Mouse (Mus musculus): ENCODE measurements around the gene Kcnn1.
"Not testable (repeated sequence)": the region's sequence is repeated elsewhere in the genome, so short reads cannot be mapped to it uniquely, and the experiment has no call there.

Kcnn1 gene

DNA sequence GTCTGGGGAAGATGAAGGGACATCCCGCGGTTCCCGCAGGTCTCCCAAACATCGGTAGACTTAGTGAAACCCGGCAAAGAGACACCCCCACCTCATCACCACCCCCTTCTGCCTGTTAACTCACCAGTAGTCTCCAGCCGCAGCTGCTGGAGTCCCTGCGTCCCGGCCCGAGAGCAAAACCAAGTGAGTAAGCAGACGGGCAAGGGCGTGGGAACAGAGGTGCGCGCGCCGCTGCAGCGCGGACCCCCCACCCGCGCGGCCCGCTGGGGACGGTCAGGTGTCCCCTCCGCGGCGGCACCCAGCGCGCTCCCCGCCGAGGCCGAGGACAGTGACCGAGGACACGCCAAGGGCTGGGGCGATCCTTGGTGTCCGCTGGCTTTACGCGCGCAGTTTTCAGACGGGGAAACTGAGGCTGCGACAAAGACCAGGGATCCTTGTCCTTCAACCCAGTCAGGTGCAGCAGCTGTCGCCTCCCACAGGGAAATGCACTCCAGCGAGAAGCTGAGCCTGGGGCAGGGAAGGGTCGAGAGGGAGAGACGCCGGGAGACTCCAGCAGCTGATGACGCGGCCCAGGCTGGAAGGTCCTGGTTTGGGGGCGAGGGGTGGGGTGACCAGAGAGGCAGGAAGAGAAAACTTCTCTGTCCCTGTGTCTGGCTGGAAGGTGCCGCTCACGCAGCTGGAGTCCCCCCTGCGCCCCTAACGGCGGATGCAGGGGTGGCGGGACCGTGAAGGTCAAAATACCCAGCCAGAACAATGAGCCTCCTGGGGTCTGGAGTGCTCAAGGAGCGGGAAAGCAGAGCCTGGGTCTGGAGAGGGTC, at the start of gene Kcnn1:
Kcnn1 (minus strand) TSS at position 435 of the 818 bp plus-strand sequence.
- DNase-seq (ENCODE audit: low read depth, low spot score), result peak; percentile 47

DNA sequence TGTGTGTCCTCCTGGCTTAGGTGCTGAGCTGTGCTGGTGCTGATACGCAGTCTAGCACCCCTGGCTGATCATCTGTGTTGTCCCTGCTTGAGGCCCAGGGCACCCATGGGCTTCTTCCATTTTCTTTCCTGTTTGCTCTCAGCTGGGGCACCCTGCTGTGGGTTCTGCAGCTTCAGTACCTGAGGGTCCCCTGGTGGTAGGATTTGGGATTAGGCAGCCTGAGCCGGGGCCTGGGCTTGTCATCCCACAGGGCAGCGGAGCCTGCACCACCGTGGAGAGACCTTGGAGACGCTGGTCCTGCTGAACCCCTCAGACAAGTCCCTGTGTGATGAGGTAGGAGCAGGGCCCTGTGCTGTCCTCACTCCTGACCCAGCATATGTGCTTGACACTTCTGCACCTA, 48.5 kb upstream of the Kcnn1 start:
- peak; percentile 28 for DNase-seq (ENCODE audit: low read depth, low spot score)

DNA sequence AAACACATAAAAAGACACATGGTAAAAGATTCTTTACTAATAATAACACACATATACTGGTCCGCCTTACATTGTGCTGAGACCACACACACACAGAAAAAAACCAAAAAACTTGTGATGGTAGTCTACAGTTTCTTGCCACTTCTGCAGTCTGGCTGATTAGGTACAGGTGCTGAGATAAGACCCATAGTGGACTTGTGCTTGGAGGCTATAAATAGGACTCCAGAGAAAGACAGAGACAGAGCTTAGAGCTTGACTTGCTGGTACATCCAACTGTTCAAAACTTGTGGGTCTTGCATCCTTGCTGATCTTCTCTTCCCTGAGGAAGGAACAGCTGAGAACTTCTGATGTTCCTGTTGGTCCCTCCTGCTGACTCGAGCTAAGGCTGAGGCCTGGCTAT, 44.5 kb upstream of the Kcnn1 start:
- DNase-seq (ENCODE audit: low read depth, low spot score), result no peak

DNA sequence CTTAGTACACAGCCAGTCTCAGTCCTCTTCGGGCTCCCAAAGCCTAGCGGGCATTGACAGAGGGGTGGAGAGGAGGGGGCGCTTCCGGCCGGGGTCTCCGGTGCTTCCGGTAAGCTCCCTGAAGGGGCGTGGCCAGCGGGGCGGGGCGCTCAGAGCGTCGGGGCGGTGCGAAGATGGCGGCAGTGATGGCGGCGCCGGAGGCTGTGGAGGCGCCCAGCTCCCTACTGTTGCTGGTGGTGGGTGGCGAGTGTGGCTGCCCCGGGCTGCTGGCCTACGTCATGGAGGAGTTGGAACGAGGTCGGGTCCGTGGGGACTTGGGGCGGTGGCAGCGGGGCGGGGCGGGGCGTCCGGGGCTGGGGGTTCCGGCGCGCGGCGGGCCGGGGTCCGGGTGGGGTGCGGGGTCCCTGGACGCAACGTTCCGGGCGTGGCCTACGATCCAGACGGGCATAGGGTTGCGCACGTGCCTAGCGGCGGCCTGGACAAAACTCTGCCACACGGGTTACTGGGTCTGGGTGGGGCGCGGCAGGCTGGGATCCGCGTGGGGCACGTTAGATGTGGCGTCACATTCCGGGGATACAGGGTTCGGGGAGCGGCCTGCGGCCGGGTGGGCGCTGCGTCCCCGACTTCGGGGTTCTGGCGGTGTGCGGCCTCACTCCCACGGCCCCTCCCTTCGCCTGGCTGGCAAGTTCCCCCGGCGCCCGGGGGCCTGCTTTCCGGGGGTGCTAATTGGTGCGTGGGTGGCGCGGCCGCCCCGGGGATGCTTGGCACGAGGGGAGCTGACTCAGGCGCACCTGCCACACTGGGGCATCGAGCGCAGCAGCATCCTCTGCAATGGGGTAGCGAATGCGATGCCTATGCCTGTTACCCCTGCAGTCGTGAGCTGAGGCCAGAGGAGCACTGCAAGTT, 43.0 kb upstream of the Kcnn1 start, which contains the start of gene Map1s:
Map1s (plus strand) TSS at position 102 of the 906 bp plus-strand sequence.
- DNase-seq (ENCODE audit: low read depth, low spot score), result peak; percentile 92

DNA sequence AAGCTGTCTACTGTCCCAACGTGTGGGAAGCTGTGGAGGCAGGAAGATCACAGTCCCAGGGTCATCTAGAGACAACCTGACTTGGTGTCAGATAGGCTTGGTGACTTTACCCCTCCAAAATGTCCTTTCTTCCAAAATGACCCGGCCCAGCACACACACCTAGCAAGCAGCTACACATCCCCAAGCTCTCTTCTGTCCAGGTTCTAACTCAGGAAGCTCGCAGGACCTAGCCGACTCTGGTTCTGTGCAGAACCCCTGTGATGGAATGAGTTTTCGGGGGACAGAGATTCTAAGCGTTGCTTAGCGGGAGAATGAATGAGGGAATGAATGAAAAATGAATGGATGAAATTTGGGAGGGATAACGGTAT, 42.4 kb upstream of the Kcnn1 start:
- DNase-seq (ENCODE audit: low read depth, low spot score), result no peak

DNA sequence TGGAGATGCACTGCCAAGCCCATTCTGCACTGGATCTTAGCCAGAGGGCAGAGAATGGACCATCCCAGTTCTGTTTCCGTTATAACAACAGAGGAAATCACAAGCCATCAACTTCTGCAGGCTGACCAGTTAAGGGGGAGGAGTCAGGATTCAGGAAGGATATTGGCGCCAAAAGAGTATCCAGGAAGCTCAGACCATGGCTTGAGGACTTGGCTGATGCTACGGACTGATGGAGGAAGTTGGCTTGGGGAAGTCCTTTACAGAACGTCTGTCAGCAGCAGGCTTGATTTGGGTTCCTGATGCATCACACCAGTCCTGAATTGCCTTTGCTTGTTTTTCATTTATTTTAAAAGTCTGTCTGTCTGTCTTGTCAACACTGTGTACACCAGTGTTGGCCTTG, 41.5 kb upstream of the Kcnn1 start:
- no peak for DNase-seq (ENCODE audit: low read depth, low spot score)

DNA sequence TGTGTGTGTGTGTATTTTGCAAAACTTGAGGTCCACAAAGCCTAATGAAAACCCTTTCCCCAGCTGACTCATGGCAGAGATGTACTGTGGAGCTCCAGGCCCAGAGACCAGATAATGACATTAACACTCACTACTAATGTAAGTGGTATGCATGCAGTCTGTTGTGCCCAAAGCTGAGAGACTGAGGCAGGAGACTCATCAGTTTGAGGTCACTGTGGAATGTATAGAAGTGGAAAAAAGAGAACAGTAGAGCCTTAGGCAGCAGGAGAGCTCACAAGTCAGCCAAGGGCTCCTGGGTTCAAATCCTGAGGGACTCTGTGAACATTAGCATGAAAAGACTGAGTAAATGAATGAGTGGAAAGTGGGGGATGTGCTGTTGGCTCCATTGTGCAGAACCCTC, 40.5 kb upstream of the Kcnn1 start:
- DNase-seq (ENCODE audit: low read depth, low spot score), result no peak

DNA sequence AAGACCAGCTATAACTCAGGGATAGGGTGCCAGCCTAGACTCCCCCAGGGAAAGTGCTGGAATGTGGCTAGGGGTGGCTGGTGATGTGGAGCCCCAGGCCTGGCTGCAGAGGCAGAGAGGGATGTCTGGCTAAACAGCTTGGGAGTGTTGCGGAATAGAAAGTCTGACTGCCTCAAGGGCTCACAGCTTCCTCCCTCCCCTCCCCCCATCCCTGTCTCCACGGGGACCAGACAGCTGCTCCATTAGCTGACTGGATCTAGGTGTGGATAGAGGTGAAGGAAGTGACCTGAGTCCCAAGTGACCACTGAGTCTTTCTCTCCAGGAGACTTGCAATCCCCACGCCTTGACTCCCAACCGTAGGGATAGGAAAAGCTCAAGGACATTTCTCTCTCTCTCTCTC, 40.1 kb upstream of the Kcnn1 start:
- no peak for DNase-seq (ENCODE audit: low read depth, low spot score)

DNA sequence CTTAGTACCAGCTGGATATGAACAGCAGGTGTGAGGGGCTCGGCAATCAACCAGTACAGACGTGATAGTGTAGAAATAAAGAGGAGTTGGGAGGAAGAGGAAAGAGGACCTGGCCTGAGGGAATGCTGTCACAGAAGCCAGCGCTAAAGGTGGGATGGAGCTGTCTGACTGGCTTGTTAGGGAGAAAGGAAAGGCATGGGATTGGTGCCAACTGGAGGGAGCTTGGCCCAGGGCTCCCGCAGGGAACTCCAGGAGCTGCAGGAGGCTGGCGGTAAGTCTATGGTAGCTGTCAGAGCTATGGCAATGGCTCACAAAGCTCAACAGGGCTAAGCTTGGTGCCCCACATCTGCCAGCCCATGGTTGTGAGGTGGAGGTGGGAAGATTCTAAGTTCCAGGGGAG, 39.2 kb upstream of the Kcnn1 start:
- no peak for DNase-seq (ENCODE audit: low read depth, low spot score)

DNA sequence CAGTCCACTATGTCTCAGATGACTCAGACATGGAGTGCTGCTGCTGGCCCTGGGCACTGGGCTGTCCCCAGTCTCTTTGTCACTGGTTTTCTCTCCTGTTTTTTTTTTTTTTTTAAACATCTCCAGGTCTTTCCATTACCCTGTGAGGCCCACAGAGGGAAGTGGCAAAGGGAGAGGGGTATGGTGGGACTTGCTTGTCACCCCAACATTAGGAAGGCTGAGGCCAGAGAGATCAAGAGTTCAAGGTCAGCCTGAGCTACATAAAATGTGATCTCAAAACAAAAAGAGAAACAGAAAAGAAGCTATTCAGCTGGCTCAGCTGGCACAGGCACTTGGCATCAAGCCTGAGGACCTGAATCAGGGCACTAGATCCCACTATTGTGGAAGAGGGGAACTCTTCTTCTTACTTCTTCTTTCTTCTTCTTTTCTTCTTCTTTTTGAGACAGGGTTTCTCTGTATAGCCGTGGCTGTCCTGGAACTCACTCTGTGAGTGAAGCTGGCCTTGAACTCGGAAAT, 37.9 kb upstream of the Kcnn1 start:
- no peak for DNase-seq (ENCODE audit: low read depth, low spot score)

DNA sequence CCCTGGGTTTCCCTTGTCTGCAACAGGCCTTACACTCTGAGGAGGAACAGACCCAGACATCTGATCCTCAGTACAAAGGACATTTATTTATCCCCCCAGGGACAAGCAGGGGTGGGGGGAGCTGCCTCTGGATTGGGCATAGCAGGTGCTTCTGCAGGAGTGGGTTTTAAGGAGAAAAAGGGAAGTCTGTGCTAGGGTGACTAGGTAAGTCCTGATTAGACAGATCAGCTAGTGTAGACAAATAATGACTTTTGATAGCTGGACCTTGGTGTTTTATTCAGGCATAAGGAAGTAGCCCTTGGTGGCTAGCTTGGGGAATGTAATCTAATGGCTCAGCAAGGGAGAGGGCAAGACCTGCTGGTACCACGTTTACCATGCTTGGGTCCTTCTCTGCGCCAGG, 36.2 kb upstream of the Kcnn1 start:
- DNase-seq (ENCODE audit: low read depth, low spot score), result no peak

DNA sequence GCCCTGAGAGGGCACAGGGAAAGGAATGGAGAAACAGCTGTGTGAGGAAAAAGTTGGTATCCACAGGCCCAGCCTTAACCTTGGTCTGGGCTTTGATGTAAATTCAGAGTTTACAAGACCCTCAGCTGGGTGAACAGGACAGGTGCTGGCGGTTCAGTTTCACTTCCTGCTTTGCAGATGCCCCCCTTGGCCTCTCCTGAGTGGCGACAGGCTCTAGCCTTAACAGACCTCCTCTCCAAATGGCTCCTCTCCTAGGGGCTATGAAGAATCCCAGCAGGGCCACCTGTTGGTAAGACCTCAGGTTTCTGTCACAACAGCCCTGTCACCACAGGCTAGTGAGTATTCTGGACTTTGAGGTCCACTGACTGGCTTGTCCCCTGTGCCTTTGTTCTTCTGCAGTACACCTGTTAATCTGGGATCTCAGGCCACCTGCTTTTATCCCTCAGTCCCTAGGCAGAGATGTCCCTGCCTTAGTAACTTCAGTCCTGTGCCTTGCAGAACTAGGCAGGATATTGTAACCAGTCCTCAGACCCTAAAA, 35.7 kb upstream of the Kcnn1 start:
- DNase-seq (ENCODE audit: low read depth, low spot score), result no peak

DNA sequence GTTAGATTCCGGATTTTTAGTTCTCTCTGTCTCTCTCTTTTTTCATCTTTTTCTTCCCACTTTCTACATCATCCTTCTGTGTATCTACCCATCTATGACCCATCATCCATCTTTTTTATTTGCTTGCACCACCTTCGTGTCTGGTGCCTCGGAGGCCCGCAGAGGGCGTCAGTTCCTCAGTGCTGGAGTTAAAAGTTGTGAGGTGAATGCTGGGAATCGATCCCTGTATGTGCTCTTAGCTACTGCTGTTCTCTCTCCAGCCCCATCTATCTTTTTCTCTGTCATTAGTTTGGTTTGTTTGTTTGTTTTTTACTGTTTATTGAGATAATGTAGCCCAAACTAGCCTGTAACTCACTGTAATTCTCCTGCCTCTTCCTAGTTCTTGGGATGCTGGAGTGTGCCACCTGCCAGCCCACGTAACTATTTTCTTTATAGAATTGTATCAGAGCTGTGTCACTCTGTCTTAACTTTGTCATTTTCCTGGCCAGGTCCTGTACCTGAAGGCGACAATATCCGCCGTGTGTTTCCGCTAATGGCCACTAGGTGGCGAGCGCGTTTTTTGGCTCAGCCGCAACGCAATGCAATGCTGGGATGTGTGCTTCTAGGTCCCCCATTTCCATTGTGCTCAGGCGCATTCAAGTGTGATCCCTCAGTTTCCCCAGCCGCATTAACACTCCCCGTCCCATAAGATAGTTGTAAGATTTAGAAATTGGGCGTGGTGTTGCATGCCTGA, 34.8 kb upstream of the Kcnn1 start:
- peak; percentile 92 for DNase-seq (ENCODE audit: low read depth, low spot score)

DNA sequence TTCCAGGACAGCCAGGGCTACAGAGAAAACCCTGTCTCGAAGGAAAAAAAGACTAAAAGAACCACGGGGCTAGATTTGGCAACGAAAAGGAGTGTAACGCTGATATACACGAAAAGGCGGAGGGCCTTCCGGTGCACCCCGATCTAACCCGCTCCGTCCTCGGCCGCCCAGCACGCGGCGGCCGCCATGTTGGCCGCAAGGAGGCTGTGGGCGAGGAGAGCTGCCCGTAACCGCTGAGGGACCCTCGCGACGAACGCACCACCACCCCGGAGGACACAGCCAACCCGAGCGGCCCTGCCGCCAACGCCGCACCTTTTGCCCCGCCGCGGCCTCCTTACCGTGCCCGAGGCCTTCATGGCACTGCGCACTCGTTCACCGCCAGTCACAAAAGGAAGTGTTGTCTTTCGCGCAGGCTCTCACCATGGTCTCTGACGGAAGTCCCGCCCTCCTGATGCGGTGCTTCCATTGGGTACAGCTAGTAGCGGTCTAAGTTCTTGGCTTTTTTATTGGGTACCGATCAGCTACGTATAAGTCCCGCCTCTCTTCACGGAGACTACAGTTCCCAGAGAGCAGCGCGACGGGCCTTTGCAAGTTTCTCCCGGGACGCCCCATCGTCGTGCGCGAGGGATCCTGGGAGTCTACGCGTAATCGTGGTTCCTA, 34.1 kb upstream of the Kcnn1 start, which contains the start of gene Rpl18a:
Rpl18a (minus strand) TSS at position 392 of the 660 bp plus-strand sequence.
- DNase-seq (ENCODE audit: low read depth, low spot score), result peak; percentile 98

DNA sequence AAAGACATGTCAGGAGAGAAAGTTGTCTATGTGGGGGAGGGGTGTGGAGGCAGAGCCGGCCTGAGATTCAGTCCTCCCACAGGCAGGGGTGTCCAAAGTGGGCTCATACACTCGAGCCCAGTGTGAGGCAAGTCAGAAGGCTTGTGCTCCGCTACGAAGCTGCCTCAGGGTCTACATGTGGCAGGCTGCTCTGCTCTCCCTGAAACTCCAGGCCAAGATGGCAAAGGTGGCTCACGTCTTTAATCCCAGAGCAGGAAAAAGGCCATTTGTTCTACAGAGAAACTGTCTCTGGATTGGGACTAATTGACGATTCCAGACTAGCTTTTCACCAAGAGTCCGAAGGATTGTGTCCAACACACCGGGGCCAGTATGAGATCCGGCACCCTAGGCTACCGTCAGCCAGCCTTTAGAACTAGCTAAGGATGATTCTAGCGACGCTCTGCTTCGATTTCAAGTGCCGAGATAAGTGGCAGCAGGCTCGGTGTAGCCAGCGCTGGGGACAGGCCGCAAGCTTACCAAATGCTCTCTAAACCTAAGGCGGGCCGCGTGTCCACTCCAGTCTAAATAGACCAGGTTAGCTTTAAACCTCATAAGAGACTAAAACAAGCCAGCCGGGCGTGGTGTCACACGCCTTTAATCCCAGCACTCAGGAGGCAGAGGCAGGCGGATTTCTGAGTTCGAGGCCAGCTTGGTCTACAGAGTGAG, 33.4 kb upstream of the Kcnn1 start:
- no peak for DNase-seq (ENCODE audit: low read depth, low spot score)

DNA sequence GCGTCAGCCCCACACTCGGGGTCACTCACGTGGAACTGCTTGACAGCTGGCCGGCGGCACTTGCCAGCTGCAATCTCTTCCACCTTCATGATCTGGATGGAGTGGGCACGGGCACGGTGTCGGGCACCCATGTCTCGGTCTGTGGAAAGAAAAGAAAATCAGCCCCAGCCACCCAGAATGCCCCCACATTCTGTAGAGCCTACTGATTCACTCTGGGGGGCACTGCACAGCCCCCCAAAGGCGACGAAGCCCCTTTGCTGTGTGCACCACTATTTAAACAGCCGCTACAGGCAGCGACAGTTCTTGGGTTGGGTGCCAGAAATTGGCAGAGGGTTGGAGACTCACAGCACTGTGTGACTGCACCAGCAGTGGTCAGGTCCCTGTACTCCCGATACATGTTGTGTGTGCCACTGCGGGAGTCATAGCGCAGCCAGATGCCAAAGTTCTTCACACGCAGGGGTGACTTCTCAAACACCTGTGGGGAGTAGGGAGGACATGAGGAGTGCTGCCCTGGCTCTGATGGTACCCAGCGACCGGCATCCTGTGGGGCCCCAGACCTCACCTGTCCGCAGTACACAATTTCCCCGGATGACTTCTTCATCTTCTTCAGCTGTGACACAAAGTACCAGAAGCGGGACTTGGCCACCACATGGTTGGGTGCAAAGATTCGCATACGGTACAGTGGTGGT, 32.7 kb upstream of the Kcnn1 start:
- DNase-seq (ENCODE audit: low read depth, low spot score), result not testable (repeated sequence)

DNA sequence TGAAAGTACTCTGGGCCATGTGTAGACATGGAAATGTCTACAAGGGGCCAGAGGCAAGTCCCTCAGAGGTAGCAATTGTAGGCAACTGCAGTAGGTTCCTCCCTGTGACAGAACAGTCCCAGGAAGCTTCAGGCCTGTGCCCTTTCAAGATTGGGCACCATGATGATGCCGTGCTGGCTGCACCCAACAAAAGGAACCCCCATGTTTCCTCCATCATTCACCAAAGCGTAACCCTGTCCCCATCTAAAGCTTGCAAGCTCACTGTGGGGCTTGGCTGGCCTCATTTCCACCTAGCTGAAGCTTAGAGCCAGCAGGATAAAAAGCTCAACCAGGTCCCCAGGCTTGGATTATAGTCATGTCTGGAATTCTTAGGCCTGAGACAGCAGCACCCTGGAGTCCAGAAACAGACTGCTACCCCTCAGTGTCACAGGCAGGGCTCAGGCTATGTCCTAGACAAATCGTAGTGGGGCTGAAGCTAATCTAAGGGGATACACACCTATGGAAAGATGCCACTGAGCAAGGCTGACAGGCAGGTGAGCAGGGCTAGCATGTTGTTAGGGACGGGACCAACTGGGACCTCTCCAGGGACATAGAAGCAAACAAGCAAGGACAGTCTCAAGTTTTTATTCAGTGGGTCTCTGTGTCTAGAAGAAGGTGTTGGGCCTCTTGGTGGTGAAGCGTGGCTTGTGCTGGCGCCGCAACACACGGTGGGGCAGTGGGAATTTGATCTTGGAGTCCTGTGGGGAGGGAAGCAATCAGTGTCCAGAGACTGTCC, 31.9 kb upstream of the Kcnn1 start:
- no peak for DNase-seq (ENCODE audit: low read depth, low spot score)

DNA sequence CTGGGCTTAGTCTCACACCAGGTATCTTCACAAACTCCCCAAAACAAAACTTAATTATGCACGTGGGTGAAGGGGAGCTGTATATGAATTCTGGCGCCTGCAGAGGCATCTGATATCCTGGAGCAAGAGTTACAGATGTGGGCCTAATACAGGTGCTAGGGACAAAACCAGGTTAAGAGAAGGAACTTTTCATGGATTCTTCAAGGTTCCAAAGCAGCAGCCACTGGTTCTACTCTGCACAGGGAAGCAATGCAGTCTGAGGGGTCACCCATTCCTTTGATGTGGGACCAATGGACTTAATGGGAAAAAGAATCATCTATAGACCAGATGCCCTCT, 31.3 kb upstream of the Kcnn1 start:
- DNase-seq (ENCODE audit: low read depth, low spot score), result no peak

Measured in CD4-positive, CD25-positive, alpha-beta regulatory T cell, adult 2 months (primary cell).